Mouse (Mus musculus) embryo, embryonic 10.5 days (tissue): Measurements from ENCODE around the gene Olfr1505.

ENCODE experiments used
- DNase-seq: peaks from one replicate; pipeline ENCODE4 v3.0.0-alpha.2; 2015; ENCODE audit warnings: low spot score

Olfr1505 gene

DNA sequence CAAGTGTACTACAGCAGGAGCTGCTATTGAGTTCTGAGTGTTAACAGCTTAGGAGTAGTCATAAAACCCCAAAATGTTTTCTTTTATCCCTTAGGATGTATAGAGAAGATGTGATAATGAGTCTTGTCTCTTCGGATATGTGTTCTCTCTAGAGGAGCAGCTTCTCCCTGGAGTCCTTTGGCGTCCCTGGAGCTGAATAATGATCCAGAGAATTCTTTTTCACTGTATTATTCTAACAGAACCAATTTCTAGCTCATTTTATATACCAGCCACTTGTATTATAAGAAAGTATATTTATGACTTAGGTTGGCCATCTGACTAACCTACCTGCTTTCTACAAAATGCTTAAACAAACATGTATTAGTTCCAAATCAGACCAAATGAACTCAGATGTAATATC, at the start of gene Olfr1505:
Olfr1505 (plus strand) TSS at position 301 of the 400 bp plus-strand sequence.
- DNase-seq = no peak

DNA sequence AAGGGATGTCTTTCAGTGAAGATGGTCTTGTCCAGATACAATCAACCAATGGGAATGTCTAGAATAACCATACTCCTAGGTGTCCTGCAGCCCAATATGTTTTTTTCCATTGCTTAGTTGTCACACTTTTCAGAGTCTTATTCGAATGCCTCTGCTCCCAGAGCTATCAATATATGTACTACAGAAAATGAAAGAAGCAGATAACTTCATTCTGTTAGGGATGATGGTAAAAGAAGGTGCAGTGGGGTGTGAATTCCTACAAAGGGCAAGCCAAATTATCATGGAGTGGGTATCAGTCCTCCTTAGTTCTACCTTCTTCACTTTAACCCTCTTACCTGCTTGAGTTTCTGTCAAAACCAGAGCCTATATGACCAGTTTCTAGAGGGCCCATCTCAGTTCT, 15.5 kb upstream of the Olfr1505 start, which contains the start of gene Olfr1504:
Olfr1504 (minus strand) TSS at position 101 of the 400 bp plus-strand sequence.
- no peak for DNase-seq
